Mouse (Mus musculus) liver, postnatal 0 days (tissue): ENCODE data around the gene Ocel1. TPM values are rescaled to one million over a fixed set of nuclear protein-coding genes. Genes with fewer than 3 reads are reported as not detected.

Experiments
- ATAC-seq: fragments of 200-750 bp; cut with Nextera tagmentation; 2 replicates; pipeline ENCODE4 v1.8.0; 2017; ENCODE audit warnings: mild to moderate bottlenecking, moderate library complexity
- DNase-seq: peaks from one replicate; pipeline ENCODE4 v3.0.0-alpha.2; 2016
- H3K27ac ChIP-seq: fragments of 300-500 bp; sonication (generic); 2 replicates; pipeline ENCODE4 v1.5.1; 2014; ENCODE audit warnings: antibody characterized with exemption, moderate library complexity, mild to moderate bottlenecking, low read depth
- H3K27me3 ChIP-seq: fragments of 300-500 bp; sonication (generic); 2 replicates; pipeline ENCODE4 v1.6.1; 2014; ENCODE audit warnings: low read length, control low read depth, mixed read lengths; ENCODE audit not compliant: insufficient read depth
- H3K36me3 ChIP-seq: fragments of 300-500 bp; sonication (generic); replicated peaks from 2 replicates; pipeline ENCODE4 v1.6.1; 2014; ENCODE audit warnings: mild to moderate bottlenecking, control low read depth, low read length, moderate library complexity, mixed read lengths; ENCODE audit not compliant: insufficient read depth
- H3K4me1 ChIP-seq: fragments of 300-500 bp; sonication (generic); 2 replicates; pipeline ENCODE4 v1.6.1; 2014; ENCODE audit warnings: antibody characterized with exemption, mild to moderate bottlenecking, control low read depth; ENCODE audit not compliant: insufficient read depth
- H3K4me2 ChIP-seq: fragments of 300-500 bp; sonication (generic); 2 replicates; pipeline ENCODE4 v1.6.1; 2014; ENCODE audit warnings: low read depth, mild to moderate bottlenecking, low read length, moderate library complexity, mixed read lengths
- H3K4me3 ChIP-seq: fragments of 300-500 bp; sonication (generic); 2 replicates; pipeline ENCODE4 v1.5.1; 2014; ENCODE audit warnings: low read depth, low read length
- H3K9ac ChIP-seq: fragments of 300-500 bp; sonication (generic); replicated peaks from 2 replicates; pipeline ENCODE4 v1.6.1; 2014; ENCODE audit warnings: mild to moderate bottlenecking, moderate library complexity
- H3K9me3 ChIP-seq: fragments of 300-500 bp; sonication (generic); 2 replicates; pipeline ENCODE4 v1.6.1; 2016; ENCODE audit warnings: mild to moderate bottlenecking, control low read depth, low read length, mixed read lengths
- CTCF ChIP-seq: sonication (generic); IDR thresholded peaks from 2 replicates; pipeline ENCODE4 v1.5.1; 2016; ENCODE audit warnings: antibody characterized with exemption, low read depth
- EP300 ChIP-seq: IDR thresholded peaks from 2 replicates; pipeline ENCODE4 v1.6.1; 2016; ENCODE audit warnings: antibody characterized with exemption, low read depth, mild to moderate bottlenecking
- WGBS: fragments of 180-500 bp; shearing (Covaris S2); extraction: QIAGEN DNeasy Blood & Tissue Kit; methylation state at CpG from one replicate; pipeline ENCODE4 v1.1.7; 2014; ENCODE audit not compliant: insufficient replicate concordance; 5-methylcytosine and 5-hydroxymethylcytosine counted together
- polyA plus RNA-seq: library from polyadenylated mRNA; unstranded; fragments of >200 nt; fragmentation: Nextera tagmentation; extraction: Ambion mirVana; gene quantifications from 2 replicates; pipeline ENCODE4 v1.2.1, GENCODE M21; 2015

Gene Ocel1
- polyA plus RNA-seq, 1 experiment from 2014 or later: 5.3 TPM

DNA sequence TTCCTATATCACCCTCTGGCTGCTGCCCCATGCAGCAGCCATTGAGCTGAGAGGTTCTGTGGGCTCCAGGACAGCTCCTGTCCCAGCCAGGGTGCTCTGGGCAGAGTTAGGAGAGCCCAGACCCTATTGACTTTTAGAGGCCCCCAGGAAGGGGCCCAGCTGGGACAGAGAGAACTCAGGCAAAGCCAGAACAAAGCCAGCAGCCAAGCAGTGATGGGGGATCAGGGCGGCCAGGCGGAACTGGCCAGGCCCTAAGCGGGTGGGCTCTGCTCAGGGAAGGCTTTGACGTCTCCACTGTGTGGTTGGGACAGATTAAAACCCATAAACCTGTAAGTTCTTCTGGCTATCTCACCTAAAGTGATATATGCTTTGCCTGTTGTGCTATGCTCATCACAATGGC is 7.9 kb downstream of the Ocel1 start:
- Histone ChIP-seq H3K27me3 (peaks cover 16% of the 10 kb centered on the region), H3K4me1 (peaks cover 39% of the 10 kb centered on the region), H3K9me3 (no peaks in the 10 kb centered on the region), H3K36me3 (peaks cover 17% of the 10 kb centered on the region; the same call in 1 of the 2 replicates), H3K9ac (no peak overlapping the region), H3K27ac (0 out of 2 replicates have a peak overlapping the region, but pooled peaks have one; percentile 22), H3K4me2 (peak overlapping the region; percentile 92), H3K4me3 (no peak overlapping the region)
- TF ChIP-seq EP300: no peak
- no peak for TF ChIP-seq CTCF
- 63% methylated on average over 4 of the region's 4 CpGs for WGBS
- DNase-seq (no peak), ATAC-seq (no peak)

DNA sequence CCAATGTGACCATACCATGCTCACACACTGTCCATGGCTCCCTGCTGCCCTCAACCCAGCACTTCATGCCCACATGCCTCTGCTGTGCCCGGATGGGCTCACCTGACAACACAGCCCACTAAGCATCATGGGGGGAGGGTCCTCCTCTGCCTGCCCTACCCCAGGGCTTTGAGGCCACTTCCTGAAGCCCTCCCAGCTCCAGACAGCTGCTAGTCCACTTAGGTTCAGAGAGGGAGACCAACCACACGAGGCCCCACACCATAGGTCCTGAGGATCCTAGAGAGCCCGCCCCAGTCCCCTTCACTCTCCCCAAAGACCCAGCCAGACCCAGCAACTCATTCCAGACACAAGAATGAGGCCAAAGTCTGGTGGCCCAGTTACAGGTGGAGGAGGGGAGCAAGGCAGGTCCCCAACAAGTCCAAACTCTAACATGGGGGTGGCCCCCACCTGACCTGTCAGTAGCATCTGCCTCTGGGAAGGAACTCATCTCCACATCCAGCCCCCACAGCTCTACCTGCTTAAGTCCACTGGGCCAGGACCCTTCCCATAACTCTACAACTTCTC is 8.5 kb downstream of the Ocel1 start:
- H3K27me3 ChIP-seq: peaks cover 16% of the 10 kb centered on the region
- H3K4me3 ChIP-seq: peak overlapping the region; percentile 70
- ATAC-seq (no peak), DNase-seq (no peak)
- WGBS: 52% methylated on average over 3 of the region's 3 CpGs
- H3K9ac ChIP-seq: peak overlapping the region; percentile 78
- H3K9me3 ChIP-seq: no peaks in the 10 kb centered on the region
- peaks cover 11% of the 10 kb centered on the region; the same call in 1 of the 2 replicates for H3K36me3 ChIP-seq
- TF ChIP-seq EP300 (no peak), CTCF (no peak)
- peaks cover 40% of the 10 kb centered on the region for H3K4me1 ChIP-seq
- peak overlapping the region; percentile 96 for H3K27ac ChIP-seq
- H3K4me2 ChIP-seq: peak overlapping the region; percentile 92

- Histone ChIP-seq H3K27me3 (peaks cover 16% of the 10 kb centered on the region), H3K4me1 (peaks cover 38% of the 10 kb centered on the region), H3K36me3 (peaks cover 8% of the 10 kb centered on the region; the same call in 1 of the 2 replicates), H3K9ac (peak overlapping the region; percentile 78), H3K27ac (peak overlapping the region; percentile 96), H3K4me2 (peak overlapping the region; percentile 92), H3K4me3 (peak overlapping the region; percentile 70), H3K9me3 (no peaks in the 10 kb centered on the region)
- peak; percentile 53 for DNase-seq
- no peak for ATAC-seq
- WGBS: 5% methylated on average over 70 of the region's 72 CpGs
- TF ChIP-seq EP300: no peak
- TF ChIP-seq CTCF: no peak
Measured at GRCm38 (mm10) chr8:71380178-71381171, 9.4 kb downstream of the Ocel1 start.

GRCm38 (mm10) chr8:71381421-71381970 is 10.4 kb downstream of the Ocel1 start, which contains the start of gene Nr2f6:
Gene Nr2f6, minus strand, starts transcription at chr8:71381960.
- 6% methylated on average over 45 of the region's 89 CpGs for WGBS
- Histone ChIP-seq H3K9ac (peak within 1 kb of the TSS; percentile 78), H3K4me3 (peak within 1 kb of the TSS; percentile 70), H3K36me3 (peaks cover 8% of the 10 kb centered on the region; the same call in 1 of the 2 replicates), H3K4me2 (peak within 1 kb of the TSS; percentile 92), H3K9me3 (no peaks in the 10 kb centered on the region), H3K27me3 (peaks cover 16% of the 10 kb centered on the region), H3K27ac (peak within 1 kb of the TSS; percentile 96), H3K4me1 (peaks cover 28% of the 10 kb centered on the region)
- TF ChIP-seq CTCF: no peak
- no peak for TF ChIP-seq EP300
- DNase-seq: peak; percentile 74
- peak; percentile 5 for ATAC-seq

- Histone ChIP-seq H3K9ac (peak overlapping the region; percentile 78), H3K27ac (peak overlapping the region; percentile 96), H3K36me3 (peaks cover 7% of the 10 kb centered on the region; the same call in 1 of the 2 replicates), H3K4me1 (peaks cover 23% of the 10 kb centered on the region), H3K27me3 (peaks cover 16% of the 10 kb centered on the region), H3K4me2 (peak overlapping the region; percentile 92), H3K9me3 (no peaks in the 10 kb centered on the region), H3K4me3 (peak overlapping the region; percentile 70)
- ATAC-seq: peak; percentile 82
- 6% methylated on average over 48 of the region's 80 CpGs for WGBS
- TF ChIP-seq EP300 (no peak), CTCF (no peak)
- peak; percentile 88 for DNase-seq
Measured at GRCm38 (mm10) chr8:71381971-71382961, 11.2 kb downstream of the Ocel1 start.
